Mouse (Mus musculus) limb, embryonic 14.5 days (tissue): ENCODE data around the gene Lgi1. TPM values are rescaled to one million over a fixed set of nuclear protein-coding genes. Genes with fewer than 3 reads are reported as not detected.

Experiments used
- ATAC-seq: fragments of 200-750 bp; cut with Nextera tagmentation; 2 replicates; pipeline ENCODE4 v1.8.0; 2017; ENCODE audit warnings: low read depth, moderate number of reproducible peaks, moderate TSS enrichment; ENCODE audit not compliant: low FRiP score
- DNase-seq: peaks from one replicate; pipeline ENCODE4 v3.0.0-alpha.2; 2015; ENCODE audit warnings: low spot score
- H3K27ac ChIP-seq: fragments of 300-500 bp; sonication (generic); replicated peaks from 2 replicates; pipeline ENCODE4 v1.5.1; 2014; ENCODE audit warnings: low read depth, mild to moderate bottlenecking, low read length, moderate library complexity, mixed read lengths
- H3K27me3 ChIP-seq: fragments of 300-500 bp; sonication (generic); 2 replicates; pipeline ENCODE4 v1.6.1; 2014; ENCODE audit warnings: low read length, mixed read lengths; ENCODE audit not compliant: control insufficient read depth, insufficient read depth
- H3K36me3 ChIP-seq: fragments of 300-500 bp; sonication (generic); 2 replicates; pipeline ENCODE4 v1.6.1; 2014; ENCODE audit warnings: mild to moderate bottlenecking, low read length, moderate library complexity, mixed read lengths; ENCODE audit not compliant: control insufficient read depth, insufficient read depth
- H3K4me1 ChIP-seq: fragments of 300-500 bp; sonication (generic); 2 replicates; pipeline ENCODE4 v1.6.1; 2014; ENCODE audit warnings: antibody characterized with exemption, low read length, mixed read lengths; ENCODE audit not compliant: control insufficient read depth, insufficient read depth
- H3K4me2 ChIP-seq: fragments of 300-500 bp; sonication (generic); replicated peaks from 2 replicates; pipeline ENCODE4 v1.6.1; 2014; ENCODE audit warnings: low read depth, mild to moderate bottlenecking, low read length, moderate library complexity; ENCODE audit not compliant: severe bottlenecking
- H3K4me3 ChIP-seq: fragments of 300-500 bp; sonication (generic); replicated peaks from 2 replicates; pipeline ENCODE4 v1.5.1; 2014; ENCODE audit warnings: low read length
- H3K9ac ChIP-seq: fragments of 300-500 bp; sonication (generic); 2 replicates; pipeline ENCODE4 v1.6.1; 2014; ENCODE audit warnings: mild to moderate bottlenecking, low read depth, low read length, moderate library complexity; ENCODE audit not compliant: severe bottlenecking
- H3K9me3 ChIP-seq: fragments of 300-500 bp; sonication (generic); 2 replicates; pipeline ENCODE4 v1.6.1; 2016; ENCODE audit warnings: low read length; ENCODE audit not compliant: control insufficient read depth
- POLR2A ChIP-seq: fragments of 200-500 bp; IDR thresholded peaks from 2 replicates; pipeline ENCODE4 v1.8.0; 2012; ENCODE audit warnings: inconsistent platforms, mild to moderate bottlenecking, moderate library complexity, borderline replicate concordance; ENCODE audit not compliant: insufficient read depth, insufficient read length; ENCODE audit errors: extremely low read depth
- WGBS: fragments of 180-500 bp; shearing (Covaris S2); extraction: QIAGEN DNeasy Blood & Tissue Kit; methylation state at CpG from one replicate; pipeline ENCODE4 v1.1.7; 2014; 5-methylcytosine and 5-hydroxymethylcytosine counted together
- polyA plus RNA-seq, 2 experiments: library from polyadenylated mRNA; depleted of rRNA in 1 of 2; stranded (reverse) in 1 of 2; unstranded in 1 of 2; fragments of >200 nt; fragmentation: Nextera tagmentation in 1 of 2; extraction: Ambion mirVana in 1 of 2; gene quantifications; 2 replicates each; pipeline versions ENCODE4 v1.2.1 to v1.2.3; 2012 to 2014

Gene Lgi1
- polyA plus RNA-seq, 2 experiments = 2.3 to 3.3 TPM

- 19% methylated on average over 14 of the region's 14 CpGs for WGBS
- H3K27ac ChIP-seq = no peak overlapping the region
- no peaks in the 10 kb centered on the region for H3K27me3 ChIP-seq
- H3K4me1 ChIP-seq = peaks cover 8% of the 10 kb centered on the region
- TF ChIP-seq POLR2A = no peak
- no peaks in the 10 kb centered on the region for H3K9me3 ChIP-seq
- H3K4me2 ChIP-seq = peak overlapping the region; percentile 29
- H3K9ac ChIP-seq = no peak overlapping the region
- DNase-seq (no peak), ATAC-seq (no peak)
- peak overlapping the region; percentile 10 for H3K4me3 ChIP-seq
- no peaks in the 10 kb centered on the region for H3K36me3 ChIP-seq
Observed at GRCm38 (mm10) chr19:38263829-38264504, 369 bp upstream of the Lgi1 start.

DNA sequence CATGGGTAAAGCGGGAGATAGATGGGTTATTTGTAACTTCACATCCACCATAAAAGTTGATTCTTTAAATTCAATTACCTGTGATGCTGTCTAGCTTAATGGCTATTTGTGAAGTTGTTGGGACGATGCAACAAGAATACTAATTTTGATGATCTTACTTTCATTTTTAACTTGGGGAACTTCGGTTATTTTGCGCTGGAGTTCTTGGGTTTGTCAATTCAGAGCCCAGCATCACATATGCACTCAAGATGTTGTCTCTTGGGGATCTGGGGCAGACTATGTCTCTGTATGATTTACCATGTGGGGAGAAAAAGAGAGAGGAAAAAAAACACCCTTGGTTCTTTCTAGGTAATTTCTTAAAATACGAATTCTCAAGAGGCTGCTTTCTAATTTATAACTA is 1.4 kb downstream of the Lgi1 start:
- no peak overlapping the region for H3K27ac ChIP-seq
- H3K27me3 ChIP-seq = no peaks in the 10 kb centered on the region
- ATAC-seq = no peak
- H3K4me2 ChIP-seq = no peak overlapping the region
- no peak overlapping the region for H3K9ac ChIP-seq
- H3K9me3 ChIP-seq = no peaks in the 10 kb centered on the region
- no peak for TF ChIP-seq POLR2A
- no peaks in the 10 kb centered on the region for H3K36me3 ChIP-seq
- H3K4me3 ChIP-seq = no peak overlapping the region
- 81% methylated on average over 5 of the region's 5 CpGs for WGBS
- H3K4me1 ChIP-seq = peaks cover 8% of the 10 kb centered on the region
- no peak for DNase-seq

DNA sequence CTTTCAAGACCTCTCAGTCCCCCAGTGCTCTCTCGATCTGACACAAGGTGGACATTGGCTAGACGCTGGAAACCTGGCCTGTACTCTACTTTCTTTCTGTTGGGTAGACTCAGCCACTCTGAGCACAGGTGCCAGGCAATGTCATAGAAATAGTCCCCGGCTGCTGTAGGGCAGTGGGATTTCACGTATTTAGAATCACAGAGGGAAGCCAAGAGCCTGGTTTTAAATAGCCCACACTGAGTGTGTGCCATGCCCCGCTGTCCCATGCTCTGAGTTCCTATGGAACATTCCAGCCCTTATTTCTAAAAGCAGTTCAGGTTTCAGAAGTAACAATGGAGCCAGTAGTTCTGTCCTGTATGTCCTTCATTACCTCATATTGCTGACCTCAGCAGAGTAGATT is 3.1 kb downstream of the Lgi1 start:
- Histone ChIP-seq H3K4me2 (no peak overlapping the region), H3K36me3 (no peaks in the 10 kb centered on the region), H3K9ac (no peak overlapping the region), H3K4me3 (no peak overlapping the region), H3K27ac (no peak overlapping the region), H3K27me3 (no peaks in the 10 kb centered on the region), H3K4me1 (peaks cover 8% of the 10 kb centered on the region), H3K9me3 (no peaks in the 10 kb centered on the region)
- no peak for ATAC-seq
- DNase-seq = no peak
- 49% methylated on average over 5 of the region's 5 CpGs for WGBS
- TF ChIP-seq POLR2A = no peak

DNA sequence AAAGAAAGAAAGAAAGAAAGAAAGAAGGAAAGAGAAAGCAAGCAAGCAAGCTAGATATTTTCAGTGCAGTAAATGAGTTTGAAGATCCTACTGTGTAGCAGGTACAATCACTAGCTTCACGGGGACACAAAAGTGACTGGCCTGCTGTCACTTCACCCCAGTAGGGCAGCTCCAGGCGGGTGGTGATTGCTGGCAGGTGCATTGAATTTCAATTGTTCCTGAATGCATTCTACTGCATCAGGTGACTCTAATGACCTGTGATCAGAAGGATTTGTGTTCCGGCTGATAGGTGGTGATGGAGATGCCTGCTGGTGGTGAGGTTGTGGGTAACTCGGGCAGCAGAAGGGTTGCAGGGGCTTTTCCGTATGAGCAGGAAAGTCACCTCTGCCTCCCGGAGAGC is 6.7 kb downstream of the Lgi1 start:
- Histone ChIP-seq H3K4me1 (peaks cover 4% of the 10 kb centered on the region; the same call in 1 of the 2 replicates), H3K36me3 (no peaks in the 10 kb centered on the region), H3K27me3 (no peaks in the 10 kb centered on the region), H3K27ac (no peak overlapping the region), H3K4me3 (no peak overlapping the region), H3K4me2 (no peak overlapping the region), H3K9me3 (no peaks in the 10 kb centered on the region), H3K9ac (no peak overlapping the region)
- 21% methylated on average over 6 of the region's 6 CpGs for WGBS
- DNase-seq (no peak), ATAC-seq (no peak)
- TF ChIP-seq POLR2A = no peak

- Histone ChIP-seq H3K4me3 (no peak overlapping the region), H3K4me2 (no peak overlapping the region), H3K4me1 (no peaks in the 10 kb centered on the region), H3K27ac (no peak overlapping the region), H3K36me3 (no peaks in the 10 kb centered on the region), H3K9me3 (no peaks in the 10 kb centered on the region), H3K9ac (no peak overlapping the region), H3K27me3 (no peaks in the 10 kb centered on the region)
- no peak for TF ChIP-seq POLR2A
- DNase-seq (no peak), ATAC-seq (no peak)
- 85% methylated on average over 7 of the region's 7 CpGs for WGBS
Observed at GRCm38 (mm10) chr19:38273820-38274219, 9.5 kb downstream of the Lgi1 start.
